Mouse (Mus musculus): ENCODE results near the gene Jakmip3.

Gene Jakmip3

GRCm38 (mm10) chr7:139100531-139101095 lies 160.1 kb downstream of the Jakmip3 start:
- DNase-seq (ENCODE audit: low spot score): no peak

GRCm38 (mm10) chr7:139101286-139101804 lies 160.8 kb downstream of the Jakmip3 start:
- no peak for DNase-seq (ENCODE audit: low spot score)

- DNase-seq (ENCODE audit: low spot score): no peak
Measured at GRCm38 (mm10) chr7:139101826-139102225, 161.3 kb downstream of the Jakmip3 start.

- DNase-seq (ENCODE audit: low spot score): no peak
Measured at GRCm38 (mm10) chr7:139103960-139104381, 163.4 kb downstream of the Jakmip3 start.

- no peak for DNase-seq (ENCODE audit: low spot score)
Measured at GRCm38 (mm10) chr7:139105076-139105475, 164.5 kb downstream of the Jakmip3 start.

GRCm38 (mm10) chr7:139105705-139106104 lies 165.2 kb downstream of the Jakmip3 start:
- DNase-seq (ENCODE audit: low spot score): no peak

- no peak for DNase-seq (ENCODE audit: low spot score)
Measured at GRCm38 (mm10) chr7:139107908-139108650, 167.5 kb downstream of the Jakmip3 start.

GRCm38 (mm10) chr7:139119152-139119774 lies 178.7 kb downstream of the Jakmip3 start:
- DNase-seq (ENCODE audit: low spot score): peak; percentile 70

GRCm38 (mm10) chr7:139119775-139120153 lies 179.2 kb downstream of the Jakmip3 start:
- no peak for DNase-seq (ENCODE audit: low spot score)

- no peak for DNase-seq (ENCODE audit: low spot score)
Measured at GRCm38 (mm10) chr7:139125881-139126280, 185.4 kb downstream of the Jakmip3 start.

- DNase-seq (ENCODE audit: low spot score): no peak
Measured at GRCm38 (mm10) chr7:139126549-139126948, 186.0 kb downstream of the Jakmip3 start.

- no peak for DNase-seq (ENCODE audit: low spot score)
Measured at GRCm38 (mm10) chr7:139128994-139129393, 188.5 kb downstream of the Jakmip3 start.

GRCm38 (mm10) chr7:139130361-139130760 lies 189.8 kb downstream of the Jakmip3 start:
- no peak for DNase-seq (ENCODE audit: low spot score)

- no peak for DNase-seq (ENCODE audit: low spot score)
Measured at GRCm38 (mm10) chr7:139131538-139131937, 191.0 kb downstream of the Jakmip3 start.

GRCm38 (mm10) chr7:139133446-139133845 lies 192.9 kb downstream of the Jakmip3 start:
- DNase-seq (ENCODE audit: low spot score): no peak

All from urinary bladder, postnatal 25 days (tissue).